Mouse (Mus musculus) intestine, postnatal 0 days (tissue): Measurements from ENCODE around the gene Urb1. TPM values are rescaled to one million over a fixed set of nuclear protein-coding genes. Genes with fewer than 3 reads are reported as not detected.
A peak's percentile ranks its signal among the peaks of the same experiment; 100 is the strongest.
"Not testable (repeated sequence)": the region's sequence is repeated elsewhere in the genome, so short reads cannot be mapped to it uniquely, and the experiment has no call there.

Experiments used
- ATAC-seq: fragments of 200-750 bp; cut with Nextera tagmentation; 2 replicates; pipeline ENCODE4 v1.8.0; 2017; ENCODE audit warnings: mild to moderate bottlenecking, moderate TSS enrichment, moderate library complexity
- H3K27ac ChIP-seq: fragments of 300-500 bp; sonication (generic); 2 replicates; pipeline ENCODE4 v1.5.1; 2014; ENCODE audit warnings: mild to moderate bottlenecking, low read depth, low read length, moderate library complexity
- H3K27me3 ChIP-seq: fragments of 300-500 bp; sonication (generic); replicated peaks from 2 replicates; pipeline ENCODE4 v1.6.1; 2014; ENCODE audit warnings: low read length, mixed read lengths; ENCODE audit not compliant: control insufficient read depth, insufficient read depth
- H3K36me3 ChIP-seq: fragments of 300-500 bp; sonication (generic); 2 replicates; pipeline ENCODE4 v1.6.1; 2014; ENCODE audit warnings: mild to moderate bottlenecking, moderate library complexity; ENCODE audit not compliant: control insufficient read depth, insufficient read depth
- H3K4me1 ChIP-seq: fragments of 300-500 bp; sonication (generic); replicated peaks from 2 replicates; pipeline ENCODE4 v1.6.1; 2014; ENCODE audit warnings: antibody characterized with exemption, low read length, mixed read lengths; ENCODE audit not compliant: control insufficient read depth, insufficient read depth
- H3K4me2 ChIP-seq: fragments of 300-500 bp; sonication (generic); replicated peaks from 2 replicates; pipeline ENCODE4 v1.6.1; 2014; ENCODE audit warnings: low read depth, mild to moderate bottlenecking, moderate library complexity
- H3K4me3 ChIP-seq: fragments of 300-500 bp; sonication (generic); 2 replicates; pipeline ENCODE4 v1.5.1; 2014; ENCODE audit warnings: low read depth, low read length
- H3K9ac ChIP-seq: fragments of 300-500 bp; sonication (generic); 2 replicates; pipeline ENCODE4 v1.6.1; 2014; ENCODE audit warnings: mild to moderate bottlenecking, low read depth, low read length
- H3K9me3 ChIP-seq: fragments of 300-500 bp; sonication (generic); 2 replicates; pipeline ENCODE4 v1.6.1; 2016; ENCODE audit warnings: mixed run types; ENCODE audit not compliant: control insufficient read depth
- CTCF ChIP-seq: sonication (generic); IDR thresholded peaks from 2 replicates; pipeline ENCODE4 v1.5.1; 2016; ENCODE audit warnings: low read depth, mild to moderate bottlenecking, control low read depth, antibody characterized with exemption, moderate library complexity
- WGBS: fragments of 180-500 bp; shearing (Covaris S2); extraction: QIAGEN DNeasy Blood & Tissue Kit; methylation state at CpG from one replicate; pipeline ENCODE4 v1.1.7; 2014; 5-methylcytosine and 5-hydroxymethylcytosine counted together
- polyA plus RNA-seq: library from polyadenylated mRNA; unstranded; fragments of >200 nt; fragmentation: Nextera tagmentation; extraction: Ambion mirVana; gene quantifications from 2 replicates; pipeline ENCODE4 v1.2.1, GENCODE M21; 2015

The Urb1 gene
- polyA plus RNA-seq, 1 experiment from 2014 or later: 2.4 TPM

GRCm38 (mm10) chr16:90826041-90826440, 15.8 kb upstream of the Urb1 start:
- Histone ChIP-seq H3K4me3 (no peak overlapping the region), H3K9me3 (no peaks in the 10 kb centered on the region), H3K4me1 (no peaks in the 10 kb centered on the region), H3K27ac (no peak overlapping the region), H3K36me3 (no peaks in the 10 kb centered on the region), H3K27me3 (peaks cover 6% of the 10 kb centered on the region), H3K9ac (no peak overlapping the region), H3K4me2 (no peak overlapping the region)
- WGBS: 89% methylated on average over 5 of the region's 5 CpGs
- no peak for TF ChIP-seq CTCF
- no peak for ATAC-seq

GRCm38 (mm10) chr16:90823986-90824385, 13.8 kb upstream of the Urb1 start:
- WGBS: 83% methylated on average over 4 of the region's 4 CpGs
- not testable (repeated sequence) for H3K36me3 ChIP-seq, H3K4me1 ChIP-seq

GRCm38 (mm10) chr16:90822981-90823380, 12.8 kb upstream of the Urb1 start:
- Histone ChIP-seq H3K4me3 (no peak overlapping the region), H3K27me3 (no peaks in the 10 kb centered on the region), H3K27ac (no peak overlapping the region), H3K9ac (no peak overlapping the region), H3K4me2 (no peak overlapping the region), H3K4me1 (no peaks in the 10 kb centered on the region), H3K9me3 (no peaks in the 10 kb centered on the region), H3K36me3 (no peaks in the 10 kb centered on the region)
- no peak for ATAC-seq
- 73% methylated on average over 7 of the region's 7 CpGs for WGBS
- TF ChIP-seq CTCF: no peak

More at GRCm38 (mm10) chr16:90823986-90824385, 13.8 kb upstream of the Urb1 start:
- H3K27me3 ChIP-seq, H3K9me3 ChIP-seq, H3K9ac ChIP-seq, H3K4me3 ChIP-seq, ATAC-seq, H3K27ac ChIP-seq, H3K4me2 ChIP-seq: not testable (repeated sequence)

- Histone ChIP-seq H3K4me1 (no peaks in the 10 kb centered on the region), H3K9me3 (no peaks in the 10 kb centered on the region), H3K36me3 (no peaks in the 10 kb centered on the region), H3K27me3 (no peaks in the 10 kb centered on the region), H3K4me2 (no peak overlapping the region), H3K27ac (no peak overlapping the region), H3K9ac (no peak overlapping the region), H3K4me3 (no peak overlapping the region)
- 85% methylated on average over 10 of the region's 10 CpGs for WGBS
- no peak for TF ChIP-seq CTCF
- no peak for ATAC-seq
Observed at GRCm38 (mm10) chr16:90822284-90822935, 12.2 kb upstream of the Urb1 start.

- Histone ChIP-seq H3K4me1 (no peaks in the 10 kb centered on the region), H3K9ac (no peak overlapping the region), H3K36me3 (no peaks in the 10 kb centered on the region), H3K4me2 (no peak overlapping the region; the same call in 1 of the 2 replicates), H3K4me3 (no peak overlapping the region), H3K27ac (0 out of 2 replicates have a peak overlapping the region, but pooled peaks have one; percentile 31), H3K27me3 (no peaks in the 10 kb centered on the region), H3K9me3 (no peaks in the 10 kb centered on the region)
- peak; percentile 88 for ATAC-seq
- TF ChIP-seq CTCF: no peak
- WGBS: 47% methylated on average over 14 of the region's 14 CpGs
Observed at GRCm38 (mm10) chr16:90821046-90821697, 11.0 kb upstream of the Urb1 start.

GRCm38 (mm10) chr16:90820326-90820725, 10.1 kb upstream of the Urb1 start:
- no peak for ATAC-seq
- H3K4me1 ChIP-seq: no peaks in the 10 kb centered on the region
- no peak for TF ChIP-seq CTCF
- H3K9ac ChIP-seq: no peak overlapping the region
- H3K27me3 ChIP-seq: no peaks in the 10 kb centered on the region
- no peaks in the 10 kb centered on the region for H3K36me3 ChIP-seq
- no peak overlapping the region for H3K4me3 ChIP-seq
- no peaks in the 10 kb centered on the region for H3K9me3 ChIP-seq
- no peak overlapping the region for H3K4me2 ChIP-seq
- H3K27ac ChIP-seq: no peak overlapping the region
- 46% methylated on average over 6 of the region's 6 CpGs for WGBS
